Mouse (Mus musculus): ENCODE data around the gene Slc25a51.

GRCm38 (mm10) chr4:45444813-45445212 lies 36.2 kb upstream of the Slc25a51 start:
- TF ChIP-seq CTCF (IDR thresholded peaks at IDR 0.05; ENCODE audit: insufficient read depth, low read length) (no peak), POLR2A (IDR thresholded peaks at IDR 0.05; ENCODE audit: borderline replicate concordance, extremely low read depth, low read depth, low read length) (no peak)
